16 mouse cellular contexts compared by ENCODE assay signal in the genomic region with DNA sequence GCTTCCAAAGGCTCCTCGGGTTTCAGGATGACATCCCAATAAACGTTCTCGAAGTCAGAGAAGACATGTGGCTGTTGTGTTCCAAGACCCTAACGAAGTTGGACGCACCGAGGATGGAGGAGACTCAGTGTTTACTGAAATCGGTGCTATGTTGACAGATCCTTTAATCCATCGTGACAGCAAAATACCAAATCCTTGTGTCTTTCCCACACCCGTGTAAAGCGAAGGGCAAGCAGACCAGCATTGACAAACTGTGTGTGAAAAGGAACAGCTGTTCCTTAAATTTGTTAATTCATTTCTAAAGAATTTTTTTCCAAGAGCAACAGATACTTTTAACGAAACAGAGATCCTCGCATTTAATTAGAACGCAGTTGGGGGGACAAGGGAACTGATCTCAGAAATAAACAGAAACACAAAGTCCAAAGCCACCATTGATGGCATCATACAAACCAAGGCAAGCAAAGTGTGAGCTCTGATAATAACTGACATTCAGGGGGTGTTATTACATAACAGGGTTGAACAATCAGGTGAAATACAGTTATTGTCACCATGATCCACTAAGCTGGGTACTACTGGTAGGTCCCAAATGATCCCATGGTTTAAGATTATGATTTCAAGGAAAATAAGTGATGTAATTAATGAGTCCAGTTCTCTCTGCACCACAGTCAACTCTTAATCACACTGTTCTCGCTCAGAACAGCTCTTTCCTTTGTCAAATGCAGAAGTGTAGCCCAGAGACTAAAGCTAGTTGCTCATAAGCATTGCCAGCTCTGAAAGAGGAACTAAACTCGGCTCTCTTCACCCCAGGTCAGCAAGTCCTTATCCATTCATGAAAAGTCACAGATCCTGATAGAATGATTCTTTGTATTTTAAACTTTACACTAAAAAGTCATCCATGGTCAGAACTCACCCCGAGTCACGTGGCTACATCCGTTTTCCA. TPM values are rescaled to one million over a fixed set of nuclear protein-coding genes. Genes with fewer than 3 reads are reported as not detected.
"Had no signal": no experiment of that assay in that cellular context is flagged by ENCODE, and none has a peak within 500 bp of the region (broad histone marks: within the 10 kb centered on the region; RNA-seq: fewer than 3 reads in every experiment).

No protein-coding gene starts in this region.

- H3K27ac ChIP-seq: intestine, embryonic 15.5 days; limb, embryonic 15.5 days; liver, embryonic 13.5 days; macrophage; midbrain, embryonic 13.5 days; neural tube, embryonic 12.5 days; stomach, embryonic 15.5 days had no signal

- H3K36me3 ChIP-seq: intestine, embryonic 15.5 days; limb, embryonic 15.5 days; liver, embryonic 13.5 days; midbrain, embryonic 13.5 days; neural tube, embryonic 12.5 days; stomach, embryonic 15.5 days had no signal

- H3K4me3 ChIP-seq: intestine, embryonic 15.5 days; limb, embryonic 15.5 days; liver, embryonic 13.5 days; midbrain, embryonic 13.5 days; neural tube, embryonic 12.5 days; stomach, embryonic 15.5 days had no signal

- H3K4me2 ChIP-seq: intestine, embryonic 15.5 days; limb, embryonic 15.5 days; liver, embryonic 13.5 days; midbrain, embryonic 13.5 days; neural tube, embryonic 12.5 days; stomach, embryonic 15.5 days had no signal

- H3K9me3 ChIP-seq: intestine, embryonic 15.5 days; limb, embryonic 15.5 days; liver, embryonic 13.5 days; midbrain, embryonic 13.5 days; neural tube, embryonic 12.5 days; stomach, embryonic 15.5 days had no signal

- H3K27me3 ChIP-seq: intestine, embryonic 15.5 days; limb, embryonic 15.5 days; liver, embryonic 13.5 days; midbrain, embryonic 13.5 days; neural tube, embryonic 12.5 days; stomach, embryonic 15.5 days had no signal

- H3K4me1 ChIP-seq: intestine, embryonic 15.5 days; limb, embryonic 15.5 days; liver, embryonic 13.5 days; neural tube, embryonic 12.5 days; stomach, embryonic 15.5 days had no signal

- DNase-seq: kidney, adult 18-20 months; kidney, postnatal 10 days; left cerebral cortex, postnatal 4 days; liver, embryonic 13.5 days; liver, postnatal 0 days; lung, postnatal 10 days; spleen, adult 18-20 months; thymus, adult 2 months; thymus, postnatal 36 days had no signal

- ATAC-seq: intestine, embryonic 15.5 days; liver, postnatal 0 days; midbrain, embryonic 13.5 days had no signal

- H3K9ac ChIP-seq: intestine, embryonic 15.5 days; limb, embryonic 15.5 days; liver, embryonic 13.5 days; liver, postnatal 0 days; midbrain, embryonic 13.5 days; neural tube, embryonic 12.5 days; stomach, embryonic 15.5 days had no signal

RNA-seq across cellular contexts. Expression of gene Adamts20, which starts 47.7 kb away (rescaled TPM):
- total RNA-seq: neutrophil, adult 5-6 weeks had no signal
- polyA plus RNA-seq: liver, postnatal 0 days; macrophage had no signal
